Mouse (Mus musculus): Measurements from ENCODE around the gene Fam171a1. TPM values are rescaled to one million over a fixed set of nuclear protein-coding genes. Genes with fewer than 3 reads are reported as not detected.

The Fam171a1 gene
- polyA plus RNA-seq, 1 experiment from 2014 or later: 25.5 TPM

DNA sequence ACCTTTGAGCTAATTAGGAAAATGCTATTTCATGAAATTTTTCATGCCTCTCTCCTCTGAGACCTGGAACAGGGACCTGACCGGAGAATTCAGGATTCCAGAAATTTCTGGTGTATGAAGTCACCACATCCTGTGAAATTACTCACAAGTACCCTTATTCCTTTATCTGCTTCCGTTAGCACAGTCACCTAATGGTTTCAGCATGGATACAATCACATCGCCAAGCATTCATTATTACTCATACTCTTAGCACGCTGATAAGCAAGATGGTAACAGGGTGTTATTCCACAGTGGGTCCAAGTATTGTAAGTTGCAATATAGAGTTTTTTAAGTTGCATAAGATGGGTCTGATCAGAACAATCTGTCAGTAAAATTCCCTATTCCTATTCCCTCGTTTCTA is 125.2 kb downstream of the Fam171a1 start:
- Histone ChIP-seq H3K9ac (ENCODE audit: low read length) (no peak overlapping the region), H3K4me1 (ENCODE audit: control insufficient read depth, insufficient read depth, low read length) (no peaks in the 10 kb centered on the region), H3K9me3 (replicated peaks; ENCODE audit: control insufficient read depth, low read length) (no peaks in the 10 kb centered on the region), H3K27ac (ENCODE audit: low read length) (no peak overlapping the region), H3K27me3 (ENCODE audit: control insufficient read depth, insufficient read depth, low read length) (no peaks in the 10 kb centered on the region; the same call in 1 of the 2 replicates), H3K4me2 (ENCODE audit: low read depth, low read length) (no peak overlapping the region), H3K36me3 (ENCODE audit: control insufficient read depth, insufficient read depth, low read length) (no peaks in the 10 kb centered on the region), H3K4me3 (replicated peaks; ENCODE audit: low read length) (no peak overlapping the region)
- no peak for ATAC-seq (ENCODE audit: insufficient read depth, low FRiP score)
- 65% methylated on average over 5 of the region's 5 CpGs for WGBS

DNA sequence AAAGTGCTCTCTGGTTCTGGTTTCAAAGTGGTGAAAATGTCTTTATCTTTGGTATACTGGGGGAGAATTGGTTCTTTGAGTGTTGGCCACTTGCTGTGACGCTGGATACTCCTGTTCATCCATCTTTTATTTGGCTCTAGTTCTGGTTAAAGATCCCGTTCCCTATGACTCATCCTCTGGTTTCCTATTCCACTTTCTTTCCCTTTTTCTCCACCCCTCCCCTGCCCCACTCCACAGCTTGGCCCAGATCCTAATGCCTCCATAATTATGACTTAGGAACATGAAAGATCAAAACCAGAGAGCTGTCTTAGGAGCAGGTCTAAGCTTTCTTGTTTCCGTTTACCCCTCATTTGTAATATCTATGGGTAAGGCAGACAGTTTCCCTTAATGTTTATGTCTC is 130.2 kb downstream of the Fam171a1 start:
- H3K27ac ChIP-seq (ENCODE audit: low read length): no peak overlapping the region

DNA sequence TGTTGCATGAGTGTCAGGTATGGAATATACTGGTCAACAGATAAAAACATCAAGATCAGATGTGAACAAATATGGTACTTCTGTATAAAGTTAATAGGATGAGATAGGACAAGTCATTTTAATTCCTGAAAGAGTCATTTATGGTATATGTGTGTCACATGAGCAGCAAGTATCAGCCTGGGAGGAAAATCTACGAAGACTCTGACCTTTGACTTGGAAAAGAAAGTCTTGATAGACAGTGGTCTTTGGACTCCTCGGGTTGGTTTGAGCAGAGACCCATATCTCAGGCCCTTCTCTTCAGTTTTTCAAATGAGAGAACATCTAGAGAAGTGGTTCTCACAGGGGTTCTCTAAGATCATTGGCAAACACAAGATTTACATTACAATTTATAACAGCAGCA is 137.3 kb downstream of the Fam171a1 start:
- H3K27ac ChIP-seq (ENCODE audit: low read length): no peak overlapping the region
- whole genome bisulfite sequencing: 78% methylated on average over 2 of the region's 2 CpGs
- no peaks in the 10 kb centered on the region for H3K36me3 ChIP-seq (ENCODE audit: control insufficient read depth, insufficient read depth, low read length)
- H3K4me3 ChIP-seq (replicated peaks; ENCODE audit: low read length): no peak overlapping the region
- no peaks in the 10 kb centered on the region for H3K27me3 ChIP-seq (ENCODE audit: control insufficient read depth, insufficient read depth, low read length)
- no peak overlapping the region for H3K4me2 ChIP-seq (ENCODE audit: low read depth, low read length)
- no peaks in the 10 kb centered on the region for H3K9me3 ChIP-seq (replicated peaks; ENCODE audit: control insufficient read depth, low read length)
- ATAC-seq (ENCODE audit: insufficient read depth, low FRiP score): no peak
- no peaks in the 10 kb centered on the region for H3K4me1 ChIP-seq (ENCODE audit: control insufficient read depth, insufficient read depth, low read length)
- no peak overlapping the region for H3K9ac ChIP-seq (ENCODE audit: low read length)

More for the DNA sequence above, 130.2 kb downstream of the Fam171a1 start:
- Histone ChIP-seq H3K9me3 (replicated peaks; ENCODE audit: control insufficient read depth, low read length) (no peaks in the 10 kb centered on the region), H3K36me3 (ENCODE audit: control insufficient read depth, insufficient read depth, low read length) (no peaks in the 10 kb centered on the region), H3K4me2 (ENCODE audit: low read depth, low read length) (no peak overlapping the region), H3K9ac (ENCODE audit: low read length) (no peak overlapping the region), H3K27me3 (ENCODE audit: control insufficient read depth, insufficient read depth, low read length) (no peaks in the 10 kb centered on the region; the same call in 1 of the 2 replicates), H3K4me3 (replicated peaks; ENCODE audit: low read length) (no peak overlapping the region), H3K4me1 (ENCODE audit: control insufficient read depth, insufficient read depth, low read length) (no peaks in the 10 kb centered on the region)
- 36% methylated on average over 3 of the region's 3 CpGs for WGBS
- ATAC-seq (ENCODE audit: insufficient read depth, low FRiP score): no peak

DNA sequence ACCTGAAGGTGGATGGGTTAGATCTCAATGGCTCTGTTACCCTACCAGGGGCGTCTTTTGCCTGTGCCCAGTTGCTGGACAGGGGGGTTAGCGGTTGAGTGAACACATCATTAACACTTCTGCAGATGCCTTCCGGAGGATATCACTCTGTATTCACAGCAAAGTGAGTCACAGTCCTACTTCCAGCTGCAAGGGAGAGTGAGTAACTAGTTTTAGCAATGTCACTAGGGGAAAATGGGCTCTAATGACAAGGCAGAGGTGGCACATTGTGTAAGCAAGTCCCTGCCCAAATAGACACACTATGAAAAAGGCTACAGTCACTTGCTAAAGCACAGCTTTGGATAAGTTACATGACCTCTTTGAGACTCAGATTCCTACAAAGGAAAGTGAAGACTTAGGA is 152.4 kb downstream of the Fam171a1 start:
- no peaks in the 10 kb centered on the region for H3K36me3 ChIP-seq (ENCODE audit: control insufficient read depth, insufficient read depth, low read length)
- H3K4me1 ChIP-seq (ENCODE audit: control insufficient read depth, insufficient read depth, low read length): no peaks in the 10 kb centered on the region
- no peak overlapping the region for H3K4me2 ChIP-seq (ENCODE audit: low read depth, low read length)
- 80% methylated on average over 3 of the region's 3 CpGs for WGBS
- H3K9ac ChIP-seq (ENCODE audit: low read length): no peak overlapping the region
- H3K9me3 ChIP-seq (replicated peaks; ENCODE audit: control insufficient read depth, low read length): no peaks in the 10 kb centered on the region
- ATAC-seq (ENCODE audit: insufficient read depth, low FRiP score): no peak
- H3K27me3 ChIP-seq (ENCODE audit: control insufficient read depth, insufficient read depth, low read length): no peaks in the 10 kb centered on the region
- no peak overlapping the region for H3K4me3 ChIP-seq (replicated peaks; ENCODE audit: low read length)
- no peak overlapping the region for H3K27ac ChIP-seq (ENCODE audit: low read length)

DNA sequence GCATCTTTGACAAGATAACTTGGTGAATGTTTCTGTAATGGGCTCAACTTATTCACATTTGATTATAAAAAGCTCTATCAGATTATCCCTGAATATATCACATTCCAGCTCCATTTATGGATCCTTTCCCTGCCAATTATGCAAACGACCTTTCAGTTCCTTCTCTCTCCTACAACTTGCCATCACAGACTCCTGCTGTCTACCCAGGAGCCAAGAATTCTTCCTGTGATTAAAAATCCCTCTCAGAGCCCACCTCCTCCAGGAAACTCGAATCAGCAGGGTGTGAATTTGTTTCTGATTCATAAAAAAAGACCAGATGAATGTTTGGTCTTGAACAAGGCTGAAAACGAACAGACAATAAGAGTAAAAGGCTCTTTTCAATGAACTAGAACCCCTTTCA is 153.9 kb downstream of the Fam171a1 start:
- Histone ChIP-seq H3K9me3 (replicated peaks; ENCODE audit: control insufficient read depth, low read length) (no peaks in the 10 kb centered on the region), H3K27me3 (ENCODE audit: control insufficient read depth, insufficient read depth, low read length) (no peaks in the 10 kb centered on the region), H3K4me2 (ENCODE audit: low read depth, low read length) (no peak overlapping the region), H3K9ac (ENCODE audit: low read length) (no peak overlapping the region), H3K36me3 (ENCODE audit: control insufficient read depth, insufficient read depth, low read length) (no peaks in the 10 kb centered on the region), H3K4me3 (replicated peaks; ENCODE audit: low read length) (no peak overlapping the region), H3K4me1 (ENCODE audit: control insufficient read depth, insufficient read depth, low read length) (no peaks in the 10 kb centered on the region), H3K27ac (ENCODE audit: low read length) (no peak overlapping the region)
- 33% methylated on average over 3 of the region's 3 CpGs for whole genome bisulfite sequencing
- ATAC-seq (ENCODE audit: insufficient read depth, low FRiP score): no peak

DNA sequence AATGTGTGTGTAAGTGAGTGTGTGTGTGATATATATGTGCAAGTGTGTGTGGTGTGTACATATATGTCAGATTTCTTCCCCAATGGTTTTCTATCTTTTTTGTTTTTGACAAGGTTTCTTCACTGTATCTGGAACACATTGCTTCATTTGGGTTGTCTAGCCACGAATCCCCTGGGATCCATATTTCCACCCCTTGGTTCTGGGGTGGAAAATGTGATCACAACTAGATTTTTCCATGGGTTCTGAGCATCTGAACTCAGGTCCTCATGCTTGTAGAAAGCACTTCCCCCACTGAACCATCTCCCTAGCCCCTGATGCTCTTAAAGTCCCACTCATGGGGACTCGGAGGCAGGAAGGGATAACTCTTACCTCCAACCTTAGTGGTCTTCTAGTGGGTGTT is 159.3 kb downstream of the Fam171a1 start:
- H3K4me2 ChIP-seq (ENCODE audit: low read depth, low read length): no peak overlapping the region
- H3K4me1 ChIP-seq (ENCODE audit: control insufficient read depth, insufficient read depth, low read length): no peaks in the 10 kb centered on the region
- H3K9me3 ChIP-seq (replicated peaks; ENCODE audit: control insufficient read depth, low read length): no peaks in the 10 kb centered on the region
- no peaks in the 10 kb centered on the region for H3K27me3 ChIP-seq (ENCODE audit: control insufficient read depth, insufficient read depth, low read length)
- no peak for ATAC-seq (ENCODE audit: insufficient read depth, low FRiP score)
- no peak overlapping the region for H3K4me3 ChIP-seq (replicated peaks; ENCODE audit: low read length)
- no peak overlapping the region for H3K27ac ChIP-seq (ENCODE audit: low read length)
- H3K9ac ChIP-seq (ENCODE audit: low read length): no peak overlapping the region
- H3K36me3 ChIP-seq (ENCODE audit: control insufficient read depth, insufficient read depth, low read length): no peaks in the 10 kb centered on the region
- WGBS: 83% methylated on average over 2 of the region's 2 CpGs

DNA sequence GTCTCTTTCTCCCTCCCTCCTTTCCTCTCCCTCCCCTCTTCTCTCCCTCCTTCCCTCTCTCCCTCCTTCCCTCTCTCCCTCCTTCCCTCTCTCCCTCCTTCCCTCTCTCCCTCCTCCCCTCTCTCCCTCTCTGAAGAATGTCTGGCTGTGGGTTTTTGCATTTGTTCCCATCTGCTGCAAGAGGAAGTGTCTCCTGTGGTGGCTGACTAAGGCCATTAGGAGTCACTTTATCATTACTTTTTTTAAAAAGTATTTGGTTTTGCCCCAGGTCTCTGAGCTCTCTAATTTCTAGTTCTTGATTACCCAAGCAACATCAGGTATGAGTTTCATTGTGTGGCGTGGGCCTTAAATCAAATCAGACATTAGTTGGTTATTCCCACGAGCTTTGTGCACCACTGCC is 162.1 kb downstream of the Fam171a1 start:
- Histone ChIP-seq H3K9ac (ENCODE audit: low read length) (no peak overlapping the region), H3K9me3 (replicated peaks; ENCODE audit: control insufficient read depth, low read length) (no peaks in the 10 kb centered on the region), H3K36me3 (ENCODE audit: control insufficient read depth, insufficient read depth, low read length) (no peaks in the 10 kb centered on the region), H3K4me1 (ENCODE audit: control insufficient read depth, insufficient read depth, low read length) (no peaks in the 10 kb centered on the region), H3K27ac (ENCODE audit: low read length) (no peak overlapping the region), H3K4me2 (ENCODE audit: low read depth, low read length) (no peak overlapping the region), H3K27me3 (ENCODE audit: control insufficient read depth, insufficient read depth, low read length) (no peaks in the 10 kb centered on the region), H3K4me3 (replicated peaks; ENCODE audit: low read length) (no peak overlapping the region)
- ATAC-seq (ENCODE audit: insufficient read depth, low FRiP score): no peak
- 59% methylated on average over 2 of the region's 2 CpGs for WGBS

Small RNA genes lying within 50 kb of the gene (microRNA-seq; reads per million reads assigned to microRNA genes)
- not detected for gene Gm27306

Other genes starting within 250 kb of the Fam171a1 start
- gene Nmt2, start 170.0 kb downstream of the Fam171a1 start, polyA plus RNA-seq (2015; fragmentation: Nextera tagmentation; extraction: Ambion mirVana): 36.7 and 39.3 TPM in 2 replicates
- 21.1 and 22.0 TPM in 2 replicates for gene Rpp38, start 218.4 kb downstream of the Fam171a1 start, polyA plus RNA-seq (2015; fragmentation: Nextera tagmentation; extraction: Ambion mirVana)
- gene Acbd7, start 221.9 kb downstream of the Fam171a1 start, polyA plus RNA-seq (2015; fragmentation: Nextera tagmentation; extraction: Ambion mirVana): 0.96 and 1.1 TPM in 2 replicates